Mouse (Mus musculus) yolk sac, embryonic 10.5 days (tissue): Measurements from ENCODE around the gene 2900026A02Rik.
A peak's percentile ranks its signal among the peaks of the same experiment; 100 is the strongest.

ENCODE experiments used
- DNase-seq: peaks from one replicate; pipeline ENCODE4 v3.0.0-alpha.2; 2017; ENCODE audit warnings: low spot score

The 2900026A02Rik gene

DNA sequence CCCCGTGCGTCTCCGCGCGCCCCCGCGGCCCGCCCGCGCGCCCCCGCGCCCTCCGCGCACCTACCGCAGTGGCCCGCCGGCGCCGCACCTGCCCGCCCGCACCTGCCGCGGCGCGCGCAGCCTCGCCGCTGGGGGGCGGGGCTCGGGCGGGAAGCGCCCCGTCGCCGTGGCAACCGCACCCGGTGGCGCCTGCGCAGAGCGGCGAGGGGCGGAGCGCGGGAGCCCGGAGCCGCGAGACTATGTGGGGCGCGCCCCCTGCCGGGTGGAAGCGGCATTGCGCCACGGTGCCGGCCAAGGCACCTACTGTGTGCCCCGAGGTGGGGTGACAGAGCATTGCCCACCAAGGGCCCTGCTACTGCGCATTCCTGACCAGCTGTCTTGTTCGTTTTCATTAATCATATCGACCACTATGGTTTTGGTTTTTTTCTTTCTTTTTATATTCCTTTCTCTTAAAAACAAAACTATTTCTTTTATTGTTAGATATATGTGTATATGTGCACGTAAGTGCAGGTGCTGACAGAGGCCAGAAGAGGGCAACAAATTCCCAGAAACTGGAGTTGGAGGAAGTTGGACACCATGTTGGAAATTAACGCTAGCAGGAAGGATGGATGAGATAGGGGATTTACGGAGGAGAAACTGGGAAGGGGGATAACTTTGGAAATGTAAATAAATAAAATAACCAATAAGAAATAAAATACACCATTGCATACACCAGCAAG lies at the start of gene 2900026A02Rik:
Gene 2900026A02Rik, minus strand, starts transcription at position 90 of the 719 bp plus-strand sequence.
- DNase-seq = peak; percentile 62

DNA sequence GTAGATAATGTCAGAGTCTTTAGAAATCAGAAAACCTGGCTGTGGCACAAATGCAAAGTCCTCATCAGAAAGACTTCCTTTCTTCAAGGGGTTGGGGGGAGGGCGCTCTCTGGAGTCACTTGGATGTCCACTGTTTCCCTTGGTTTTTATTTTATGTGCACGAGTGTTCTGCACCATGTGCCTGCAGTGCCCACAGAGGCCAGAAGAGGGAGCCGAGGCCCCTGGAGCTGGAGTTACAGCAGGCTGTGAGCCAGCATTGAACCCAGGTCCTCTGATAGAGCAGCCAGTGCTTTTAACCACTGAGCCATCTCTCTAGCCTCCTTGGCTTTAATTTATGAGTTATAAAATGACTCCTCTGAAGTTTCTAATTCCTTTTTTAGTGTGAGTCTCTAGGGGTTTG lies 49.0 kb upstream of the 2900026A02Rik start:
- no peak for DNase-seq

DNA sequence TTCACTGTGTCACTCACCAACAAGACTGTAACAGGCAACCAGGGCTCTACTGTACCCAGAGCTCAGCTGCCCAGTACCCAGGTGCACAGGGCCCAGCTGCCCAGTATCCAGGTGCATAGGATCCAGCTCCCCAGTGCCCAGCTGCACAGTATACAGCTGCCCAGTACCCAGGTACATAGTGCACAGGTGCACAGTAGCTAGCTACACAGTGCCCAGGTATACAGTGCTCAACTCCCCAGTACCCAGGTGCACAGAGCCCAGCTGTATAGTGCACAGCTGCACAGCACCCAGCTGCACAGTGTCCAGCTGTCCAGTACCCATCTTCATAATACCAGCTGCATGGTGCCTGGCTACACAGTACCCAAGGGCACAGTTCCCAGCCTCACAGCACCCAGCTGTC lies 47.2 kb upstream of the 2900026A02Rik start:
- DNase-seq = no peak

DNA sequence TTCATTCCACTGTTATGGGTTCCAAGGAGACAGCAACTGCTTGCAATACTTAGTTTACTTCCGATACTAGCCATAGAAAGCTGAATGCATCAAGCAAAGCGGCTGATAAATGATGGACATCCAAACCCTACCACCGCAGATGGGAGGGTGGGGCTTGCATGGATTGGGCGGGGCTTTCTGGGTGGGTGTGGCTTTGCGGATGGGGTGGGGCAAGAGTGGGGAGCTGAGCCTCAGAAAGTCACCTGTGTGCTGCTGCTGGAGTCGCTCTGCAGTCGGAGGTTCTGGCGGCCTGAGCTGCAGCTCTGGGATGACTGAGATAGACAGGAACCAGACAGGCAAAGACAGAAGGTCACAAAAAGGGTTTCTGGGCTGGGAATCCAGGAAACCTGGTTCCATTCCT lies 44.6 kb upstream of the 2900026A02Rik start:
- DNase-seq = no peak

DNA sequence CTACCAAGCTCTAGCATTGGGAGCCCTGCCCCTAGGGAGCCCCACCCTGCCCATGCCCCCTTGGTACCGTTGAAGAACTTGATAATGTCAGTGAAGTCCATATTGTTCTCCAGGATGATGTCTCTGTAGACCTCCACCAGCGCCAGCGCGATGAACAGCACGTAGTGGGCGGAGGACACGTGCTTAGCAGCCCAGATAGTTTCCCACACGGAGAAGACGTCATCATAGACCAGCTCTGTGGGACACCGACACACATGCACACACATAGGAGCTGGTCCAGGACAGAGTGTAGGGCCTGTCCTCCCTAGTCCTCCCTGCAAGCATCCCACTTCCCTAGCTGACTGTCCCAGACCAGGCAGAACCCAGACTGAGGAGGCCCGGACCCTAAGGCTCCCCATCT lies 29.8 kb upstream of the 2900026A02Rik start:
- no peak for DNase-seq

DNA sequence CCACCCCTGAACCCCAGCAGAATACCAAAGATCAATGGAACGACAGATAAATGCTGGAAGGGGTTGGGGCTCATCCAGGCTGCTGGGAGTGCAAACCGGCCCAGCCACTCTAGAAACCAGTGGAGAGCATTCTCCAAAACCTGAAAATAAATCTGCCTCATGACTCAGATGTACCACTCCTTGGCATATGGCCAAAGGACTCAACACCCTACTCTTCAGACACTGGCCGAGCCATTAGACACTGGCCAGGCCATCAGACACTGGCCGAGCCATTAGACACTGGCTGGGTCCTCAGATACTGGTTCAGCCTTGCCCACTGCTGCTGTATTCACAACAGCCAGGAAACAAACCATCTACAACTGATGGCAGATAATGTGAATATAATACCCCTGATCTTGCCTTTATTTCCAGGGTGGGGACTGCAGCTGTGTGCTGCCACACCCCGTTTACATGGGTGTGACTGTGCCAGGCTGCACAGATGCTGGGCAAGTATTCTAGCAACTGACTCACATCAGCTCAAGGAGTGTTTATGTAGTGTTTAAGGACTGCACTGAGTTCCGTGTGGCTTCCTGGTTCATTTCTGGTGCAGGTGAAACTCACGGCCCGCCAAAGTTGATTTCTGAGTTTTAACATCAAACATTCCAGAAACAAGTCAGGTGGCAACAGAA lies 28.4 kb upstream of the 2900026A02Rik start:
- no peak for DNase-seq

DNA sequence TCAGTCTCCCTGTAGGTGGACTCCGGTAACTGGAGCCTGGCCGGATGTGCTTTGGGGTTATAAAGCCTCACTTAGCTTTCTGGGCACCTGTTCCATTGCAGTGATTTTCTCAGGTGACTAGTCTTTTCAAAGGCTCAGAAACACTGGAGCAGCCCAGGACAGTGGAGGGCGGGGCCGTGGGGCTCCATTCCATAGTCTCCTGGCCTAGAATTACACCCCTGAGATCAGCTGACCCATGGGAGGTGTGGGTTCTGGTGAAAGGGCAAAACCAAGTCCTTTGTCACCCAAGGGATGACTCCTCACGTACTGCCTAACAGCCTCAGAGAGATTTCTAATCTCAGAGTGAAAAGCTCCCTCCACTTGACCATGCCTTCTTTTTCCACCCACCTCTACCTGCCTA lies 9.2 kb upstream of the 2900026A02Rik start:
- no peak for DNase-seq

DNA sequence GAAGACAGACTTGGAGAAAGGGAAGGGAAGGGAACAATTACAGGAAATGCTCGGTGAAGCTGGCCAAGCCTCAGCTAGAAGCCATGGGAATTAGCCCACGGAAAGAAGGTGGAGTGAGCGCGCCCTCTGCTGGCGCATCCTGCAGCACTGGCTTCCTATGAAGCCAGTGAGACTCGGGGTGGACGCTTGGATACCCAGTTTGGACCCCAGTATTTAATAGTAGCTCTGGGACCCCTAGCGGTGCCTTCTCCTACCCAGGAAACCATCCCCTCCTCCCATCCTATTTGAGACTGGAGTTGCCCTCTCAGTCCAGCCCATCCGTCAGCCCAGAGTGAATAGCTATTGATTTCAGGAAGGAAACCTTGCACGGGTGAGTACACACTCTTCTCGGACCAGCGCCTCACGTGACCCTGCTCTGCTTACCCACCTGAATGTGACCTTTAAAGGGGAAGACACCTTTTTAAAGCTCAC lies 5.6 kb upstream of the 2900026A02Rik start, which contains the start of gene Tmem211:
Gene Tmem211, plus strand, starts transcription at position 278 of the 471 bp plus-strand sequence.
- DNase-seq = peak; percentile 82

DNA sequence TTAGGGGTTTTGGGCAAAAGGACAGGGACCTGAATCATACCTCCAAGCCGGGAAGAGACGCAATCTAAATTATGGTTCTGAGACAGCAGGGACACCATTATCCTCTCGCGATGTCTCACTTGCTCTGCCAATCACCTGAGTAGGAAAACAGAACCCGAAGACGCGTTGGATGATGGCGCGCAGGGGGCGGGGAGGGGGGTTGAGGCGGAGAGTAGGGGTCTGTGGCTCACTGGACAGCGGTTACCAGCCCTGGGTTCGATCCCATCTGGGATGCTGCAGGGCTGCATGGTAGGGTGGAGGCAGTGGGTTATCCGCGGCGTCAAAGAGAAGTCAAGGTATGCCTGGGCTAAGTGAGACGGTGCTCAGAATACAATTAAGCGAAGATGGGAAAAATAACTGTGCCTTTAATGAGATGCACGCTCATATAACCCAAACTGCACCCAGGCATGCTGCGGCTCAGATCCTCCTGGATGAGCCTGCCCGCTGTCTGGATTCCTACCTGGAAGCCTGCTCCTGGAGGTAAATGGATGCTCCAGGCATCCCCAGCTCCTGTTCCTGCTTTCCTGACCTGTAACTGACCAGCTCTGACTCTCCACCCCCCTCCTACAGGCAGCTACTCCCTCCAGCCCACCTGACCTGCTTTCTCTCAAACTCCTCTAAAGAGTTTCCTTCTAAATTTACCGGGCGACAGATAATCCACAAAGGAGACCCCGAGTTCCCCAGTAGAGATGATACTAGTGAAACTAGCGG lies 4.8 kb upstream of the 2900026A02Rik start:
- no peak for DNase-seq

DNA sequence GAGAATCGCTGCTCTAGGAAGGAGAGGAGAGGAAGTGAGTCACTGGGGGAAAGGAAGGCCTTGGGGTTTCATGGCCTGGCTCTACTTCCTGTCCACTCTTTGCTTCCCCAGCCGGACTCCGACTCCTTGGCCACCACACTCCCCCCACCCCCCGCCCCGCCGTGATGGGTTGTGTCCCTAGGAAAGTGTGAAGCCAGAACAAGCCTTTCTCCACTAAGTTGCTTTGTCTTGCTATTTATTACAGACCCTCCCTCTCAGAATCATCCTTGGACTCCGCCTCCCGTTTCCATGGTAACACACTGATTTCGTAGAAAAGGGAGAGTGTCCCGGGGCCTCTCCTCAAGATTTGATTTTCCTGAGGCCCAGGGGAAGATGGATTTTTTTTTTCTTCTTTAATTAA lies 4.2 kb upstream of the 2900026A02Rik start:
- peak; percentile 38 for DNase-seq

DNA sequence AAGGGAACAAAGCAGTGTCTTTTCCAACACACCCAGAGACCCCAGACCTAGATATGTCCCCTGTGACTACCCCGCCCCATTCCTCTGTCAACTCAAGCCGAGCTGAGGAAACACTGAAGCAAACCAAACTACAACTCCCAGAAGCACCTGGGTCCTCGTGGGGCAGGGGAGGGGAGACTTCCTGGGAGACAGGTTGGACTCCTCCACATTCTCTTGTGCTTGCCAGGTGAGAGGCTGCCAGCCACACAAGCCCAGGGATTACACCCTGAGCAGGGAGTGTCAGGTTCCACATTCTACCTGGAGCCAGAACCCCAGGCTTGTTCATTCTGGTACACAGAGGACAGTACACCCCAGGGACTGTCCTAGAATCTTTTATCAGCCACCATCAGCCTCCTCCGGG lies 2.9 kb upstream of the 2900026A02Rik start:
- DNase-seq = no peak

DNA sequence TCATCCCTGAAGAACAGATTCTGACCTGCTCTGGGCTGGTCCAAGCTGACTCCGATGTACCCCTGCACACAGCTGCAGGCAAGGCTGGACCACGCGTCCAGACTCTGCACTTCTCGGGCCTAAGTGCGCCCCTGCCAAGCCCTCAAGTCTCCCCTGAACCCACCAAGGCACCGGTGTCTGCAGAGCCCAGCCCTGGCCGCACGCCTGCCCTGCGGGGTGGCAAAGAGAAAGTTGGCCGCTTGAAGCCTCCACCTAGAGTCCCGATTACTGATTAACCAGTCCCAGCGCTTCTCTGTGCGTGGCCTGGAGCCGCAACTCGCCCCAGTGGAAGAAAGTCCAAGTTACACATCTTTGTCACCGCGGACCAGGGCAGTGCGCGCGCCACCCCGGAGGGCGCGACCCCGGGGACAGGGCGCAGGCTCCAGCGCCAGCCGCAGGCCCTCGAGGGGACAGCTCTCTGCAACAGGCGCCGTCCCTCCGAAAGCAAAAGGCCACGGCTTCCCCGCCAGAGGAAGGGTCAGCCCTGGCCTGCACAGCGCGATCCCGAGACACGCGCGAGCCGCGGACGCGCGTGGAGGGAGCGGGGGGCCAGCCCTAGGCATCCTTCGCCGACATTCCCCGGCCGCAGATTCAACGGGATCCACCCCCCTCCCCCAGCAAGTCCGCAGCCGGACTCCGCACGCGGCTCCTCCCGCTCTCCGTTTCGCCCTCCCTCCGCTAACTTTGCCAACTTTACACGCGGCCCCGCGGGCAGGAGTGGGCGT lies 471 bp downstream of the 2900026A02Rik start:
- DNase-seq = peak; percentile 87

DNA sequence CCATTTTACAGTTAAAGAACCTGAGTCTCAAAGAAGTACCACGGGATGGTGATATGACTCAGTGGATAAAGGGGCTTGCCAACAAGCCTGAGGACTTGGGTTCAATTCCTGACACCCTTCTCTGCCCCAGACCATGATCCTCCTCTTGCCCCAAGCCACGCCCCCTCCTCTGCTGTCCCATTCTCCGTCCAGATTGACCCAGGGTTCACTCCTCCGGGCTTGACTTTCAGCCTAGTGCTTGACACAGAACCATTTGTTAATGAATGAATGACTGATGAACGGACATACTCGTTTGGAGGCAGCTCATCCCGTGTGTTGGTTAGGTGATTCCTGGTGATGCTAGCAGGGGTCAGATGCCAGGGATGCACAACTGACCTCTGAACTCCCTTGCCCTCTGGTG lies 1.2 kb downstream of the 2900026A02Rik start:
- DNase-seq = peak; percentile 61

DNA sequence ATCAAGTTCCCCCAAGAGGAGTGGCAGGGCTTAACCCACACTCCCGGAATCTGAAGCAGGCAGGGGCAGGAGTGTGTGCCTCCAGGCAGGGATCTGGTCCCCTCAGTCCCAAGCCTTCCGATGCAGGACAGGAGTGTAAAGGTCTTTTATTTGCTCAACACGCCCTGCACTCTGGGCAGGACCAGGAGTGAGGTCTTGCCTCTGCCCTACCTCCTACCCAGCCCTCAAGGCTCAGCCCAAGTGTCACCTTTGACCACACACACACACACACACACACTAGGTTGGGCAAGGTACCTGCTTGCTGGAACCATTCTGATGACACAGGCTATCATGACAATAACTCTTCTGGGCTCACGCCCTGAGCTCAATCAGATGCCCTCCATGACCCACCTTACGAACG lies 1.6 kb downstream of the 2900026A02Rik start:
- peak; percentile 67 for DNase-seq

DNA sequence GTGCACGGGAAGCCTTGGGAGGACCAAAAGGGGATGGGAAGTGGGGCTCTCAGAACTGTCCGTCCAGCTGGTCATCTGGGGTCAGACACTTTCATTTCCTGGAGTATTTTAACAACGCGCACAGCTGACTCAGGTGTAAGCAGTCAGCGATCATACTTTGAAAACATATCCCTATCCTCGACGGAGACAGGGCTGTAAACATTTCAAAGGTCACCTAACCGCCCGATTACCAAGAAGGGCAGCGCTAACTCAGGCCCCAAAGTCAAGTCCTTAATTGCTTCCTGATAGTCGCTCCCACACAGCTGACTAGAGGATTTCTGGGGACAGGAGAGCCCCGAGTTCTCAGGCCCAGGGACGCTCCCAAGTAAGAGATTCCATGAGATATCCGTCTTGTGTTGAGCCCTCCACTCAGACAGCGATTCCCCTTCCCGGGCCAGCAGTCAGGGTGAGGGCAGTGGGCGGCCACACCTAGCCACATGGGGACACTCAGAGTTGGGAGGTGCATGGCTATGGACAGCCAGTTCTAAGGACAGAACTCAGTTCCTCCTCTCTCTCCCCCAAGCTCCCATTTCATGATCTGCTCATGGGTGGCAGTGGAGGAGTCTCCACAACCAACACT lies 2.3 kb downstream of the 2900026A02Rik start:
- DNase-seq = peak; percentile 68

DNA sequence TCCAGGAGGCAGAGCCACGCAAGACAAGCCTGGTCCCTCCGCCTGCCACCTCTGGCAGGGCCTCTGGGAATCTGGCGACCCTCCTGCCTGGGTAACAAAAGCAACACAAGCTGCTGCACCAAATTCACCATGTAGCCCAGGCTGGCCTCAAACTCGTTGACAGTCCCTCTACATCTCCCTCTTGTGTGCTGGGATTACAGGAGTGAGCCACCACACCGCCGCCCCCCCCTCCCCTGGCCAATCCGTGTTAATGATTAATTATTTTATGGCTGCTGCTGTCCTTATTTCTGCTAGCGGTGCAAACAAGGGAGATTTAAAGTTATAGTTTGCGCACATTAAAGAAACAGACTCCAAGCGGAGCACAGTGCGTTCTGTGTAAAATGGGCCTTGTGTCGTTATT lies 4.0 kb downstream of the 2900026A02Rik start:
- DNase-seq = peak; percentile 81

DNA sequence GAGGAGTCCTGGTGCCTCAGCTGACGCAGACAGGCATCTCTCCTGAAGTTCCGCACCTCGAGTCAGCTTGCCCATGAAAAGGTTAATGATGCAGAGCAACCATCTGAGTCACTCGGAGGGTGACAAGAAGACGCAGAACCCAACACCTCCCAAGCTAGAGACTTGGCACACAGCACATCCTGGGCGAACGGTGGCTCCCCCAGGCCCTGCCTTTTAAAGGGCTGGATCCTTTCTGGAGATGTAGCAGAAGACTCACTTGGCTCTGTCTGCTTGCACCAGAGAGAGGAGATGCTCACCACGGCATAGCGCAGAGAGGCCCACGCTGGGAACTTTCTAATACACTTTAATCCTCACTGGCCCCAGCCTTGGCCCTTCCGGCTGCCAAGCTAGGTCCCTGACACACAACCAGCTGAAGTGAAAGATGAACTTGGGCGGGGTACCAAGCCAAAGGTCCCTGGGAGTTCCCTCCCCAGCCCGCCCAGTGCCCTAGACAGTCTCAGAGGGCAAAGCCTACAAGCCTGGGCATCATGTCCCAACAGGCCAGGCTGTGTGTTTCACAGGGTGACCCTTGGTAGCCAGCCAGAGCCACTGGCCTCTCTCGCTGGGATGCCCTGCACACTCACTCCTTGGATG lies 4.6 kb downstream of the 2900026A02Rik start:
- DNase-seq = no peak

DNA sequence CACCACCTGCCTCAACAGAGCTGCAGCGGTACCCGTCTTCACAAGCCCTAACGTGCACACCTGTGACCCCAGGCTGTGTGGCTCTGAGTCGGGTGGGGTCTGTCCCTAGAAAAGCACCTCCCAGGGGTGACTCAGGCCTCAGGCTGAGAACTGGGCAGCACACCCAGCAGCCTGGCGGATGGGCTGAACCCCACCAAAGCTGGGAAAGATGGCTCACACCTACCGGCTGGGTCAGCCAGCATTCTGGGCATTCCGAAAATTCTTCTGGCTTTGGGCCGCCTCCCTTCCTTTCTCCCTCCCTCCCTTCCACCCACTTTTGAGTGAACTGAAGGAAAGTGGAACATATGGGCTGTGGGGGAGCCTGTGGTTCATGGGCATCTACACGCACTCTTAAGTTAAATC lies 5.4 kb downstream of the 2900026A02Rik start:
- peak; percentile 11 for DNase-seq

DNA sequence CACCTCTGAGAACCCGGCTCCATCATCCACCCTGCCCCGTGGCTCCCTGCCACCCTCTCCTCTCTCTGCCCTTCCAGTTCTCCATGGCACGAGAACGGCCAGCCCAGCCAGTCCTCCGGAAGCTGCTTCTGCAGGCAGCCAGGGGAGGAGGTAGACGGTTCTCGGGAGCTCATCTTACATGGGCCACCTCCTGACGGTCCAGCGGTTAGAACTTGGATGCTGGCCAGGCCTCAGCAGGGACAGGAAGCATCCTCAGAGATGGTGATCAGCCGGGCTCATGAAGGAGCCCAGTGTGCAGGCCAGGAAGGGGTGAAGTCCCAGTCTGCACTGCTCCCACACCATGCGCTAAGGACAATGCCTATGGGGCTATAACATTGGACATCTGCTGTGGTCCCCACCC lies 6.6 kb downstream of the 2900026A02Rik start:
- DNase-seq = no peak

DNA sequence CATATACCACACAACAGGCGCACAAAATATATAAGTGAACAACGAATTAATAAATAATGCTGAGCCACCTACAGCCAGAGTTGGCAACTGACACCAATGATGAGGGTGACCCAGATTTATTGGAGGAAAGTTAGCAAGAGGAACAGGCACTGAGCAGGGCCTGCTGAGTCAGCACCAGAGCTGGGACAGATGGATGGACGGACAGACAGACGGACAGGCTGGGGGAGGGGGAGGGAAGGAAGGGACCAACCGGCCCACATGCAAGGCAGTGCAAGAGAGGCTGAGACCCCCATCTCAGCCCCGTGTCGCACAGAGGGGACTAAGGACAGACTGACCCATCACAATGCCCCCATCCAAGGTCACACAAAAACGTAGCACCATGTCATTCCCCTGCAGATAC lies 7.0 kb downstream of the 2900026A02Rik start:
- DNase-seq = no peak
